Mouse (Mus musculus) forebrain, embryonic 15.5 days (tissue): ENCODE data around the gene Pcbp3. TPM values are rescaled to one million over a fixed set of nuclear protein-coding genes. Genes with fewer than 3 reads are reported as not detected.

Experiments
- ATAC-seq: fragments of 200-750 bp; cut with Nextera tagmentation; replicated peaks from 2 replicates; pipeline ENCODE4 v1.8.0; 2017; ENCODE audit warnings: mild to moderate bottlenecking, moderate TSS enrichment, moderate library complexity
- H3K27ac ChIP-seq: fragments of 300-500 bp; sonication (generic); replicated peaks from 2 replicates; pipeline ENCODE4 v1.5.1; 2015; ENCODE audit warnings: mild to moderate bottlenecking, inconsistent platforms
- H3K27me3 ChIP-seq: fragments of 300-500 bp; sonication (generic); 2 replicates; pipeline ENCODE4 v1.6.1; 2015; ENCODE audit warnings: inconsistent platforms
- H3K36me3 ChIP-seq: fragments of 300-500 bp; sonication (generic); 2 replicates; pipeline ENCODE4 v1.6.1; 2015; ENCODE audit warnings: mild to moderate bottlenecking, inconsistent platforms
- H3K4me1 ChIP-seq: fragments of 300-500 bp; sonication (generic); 2 replicates; pipeline ENCODE4 v1.6.1; 2015; ENCODE audit warnings: inconsistent platforms
- H3K4me2 ChIP-seq: fragments of 300-500 bp; sonication (generic); replicated peaks from 2 replicates; pipeline ENCODE4 v1.6.1; 2015; ENCODE audit warnings: mild to moderate bottlenecking, inconsistent platforms
- H3K4me3 ChIP-seq: fragments of 300-500 bp; sonication (generic); 2 replicates; pipeline ENCODE4 v1.5.1; 2015; ENCODE audit warnings: mild to moderate bottlenecking, inconsistent platforms
- H3K9ac ChIP-seq: fragments of 300-500 bp; sonication (generic); replicated peaks from 2 replicates; pipeline ENCODE4 v1.6.1; 2015; ENCODE audit warnings: mild to moderate bottlenecking, inconsistent platforms
- H3K9me3 ChIP-seq: fragments of 300-500 bp; sonication (generic); 2 replicates; pipeline ENCODE4 v1.6.1; 2016; ENCODE audit warnings: inconsistent platforms
- WGBS: fragments of 180-500 bp; shearing (Covaris S2); methylation state at CpG from one replicate; pipeline ENCODE4 v1.1.7; 2015; ENCODE audit warnings: mixed read lengths; 5-methylcytosine and 5-hydroxymethylcytosine counted together
- polyA plus RNA-seq: library from polyadenylated mRNA; unstranded; fragments of >200 nt; fragmentation: Nextera tagmentation; extraction: Ambion mirVana; gene quantifications from 2 replicates; pipeline ENCODE4 v1.2.1, GENCODE M21; 2015

The Pcbp3 gene
- polyA plus RNA-seq, 1 experiment from 2014 or later, result 56.3 TPM

DNA sequence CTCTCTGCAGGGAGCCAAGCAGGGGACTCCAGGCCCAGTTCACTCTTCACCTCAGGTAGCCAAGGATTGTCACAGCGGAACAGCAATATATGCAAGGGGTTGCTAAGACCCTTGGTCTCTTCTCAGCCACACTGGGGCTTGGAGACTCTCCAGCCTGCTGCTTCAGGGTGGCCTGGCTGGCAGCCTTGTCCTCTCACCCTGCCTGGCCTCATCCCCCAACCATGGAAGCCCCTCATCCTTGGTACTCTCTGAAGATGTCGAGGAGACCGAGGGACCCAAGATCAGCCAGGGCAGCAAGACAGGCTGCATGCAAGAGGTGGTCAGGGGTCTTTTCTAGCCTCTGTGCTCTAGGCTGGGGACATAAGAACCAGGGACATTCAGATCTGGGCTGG, 228.0 kb downstream of the Pcbp3 start:
- H3K9me3 ChIP-seq, result no peaks in the 10 kb centered on the region
- peaks cover 10% of the 10 kb centered on the region for H3K4me1 ChIP-seq
- H3K9ac ChIP-seq, result peak overlapping the region; percentile 1; the same call in 1 of the 2 replicates
- no peak overlapping the region for H3K27ac ChIP-seq
- no peak for ATAC-seq
- no peak overlapping the region for H3K4me3 ChIP-seq
- H3K4me2 ChIP-seq, result peak overlapping the region; percentile 4; the same call in 1 of the 2 replicates
- 38% methylated on average over 3 of the region's 3 CpGs for WGBS
- no peaks in the 10 kb centered on the region for H3K36me3 ChIP-seq
- H3K27me3 ChIP-seq, result no peaks in the 10 kb centered on the region

DNA sequence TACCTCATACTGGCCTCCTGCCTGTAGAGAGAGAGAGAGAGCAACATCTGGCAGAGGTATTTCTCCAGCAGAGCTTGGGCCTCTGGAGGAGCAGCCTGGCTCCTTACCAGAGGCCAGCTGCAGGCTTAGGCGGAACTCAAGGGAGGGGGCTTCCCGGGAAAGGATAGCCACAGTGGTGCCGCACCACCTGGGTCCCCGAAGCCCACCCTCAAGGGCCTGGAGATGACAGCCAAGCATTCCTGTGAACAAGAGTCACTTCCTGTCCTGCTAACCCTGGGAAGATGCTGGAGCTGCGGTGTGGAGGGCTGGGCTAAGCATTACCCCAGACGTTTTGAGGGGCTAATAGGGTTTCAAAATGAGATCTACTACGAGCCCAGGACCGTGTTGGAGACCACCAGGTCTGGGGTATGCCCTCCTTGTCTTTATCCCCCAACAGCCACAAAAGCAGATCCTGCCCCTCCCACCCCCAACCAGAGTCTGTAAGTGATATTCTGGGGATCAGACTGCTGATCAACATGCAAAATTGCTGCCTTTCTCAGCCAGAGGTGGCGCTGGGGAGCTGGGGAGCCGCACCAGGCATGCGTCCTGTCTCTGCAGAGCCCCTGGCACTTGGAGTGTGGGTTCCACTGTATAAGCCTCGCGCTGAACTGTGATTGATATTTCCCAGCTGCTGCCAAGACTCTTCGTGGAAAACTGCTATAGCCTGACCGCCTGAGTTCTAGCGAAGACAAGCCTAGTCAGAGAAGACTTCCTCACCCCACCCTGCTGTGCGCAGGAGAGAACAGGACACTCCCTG, 228.6 kb downstream of the Pcbp3 start:
- Histone ChIP-seq H3K9me3 (no peaks in the 10 kb centered on the region), H3K9ac (peak overlapping the region; percentile 1; the same call in 1 of the 2 replicates), H3K27ac (no peak overlapping the region), H3K4me3 (no peak overlapping the region), H3K27me3 (no peaks in the 10 kb centered on the region), H3K4me1 (peaks cover 14% of the 10 kb centered on the region), H3K4me2 (peak overlapping the region; percentile 4; the same call in 1 of the 2 replicates), H3K36me3 (no peaks in the 10 kb centered on the region)
- whole genome bisulfite sequencing, result 19% methylated on average over 17 of the region's 17 CpGs
- ATAC-seq, result peak; percentile 56

DNA sequence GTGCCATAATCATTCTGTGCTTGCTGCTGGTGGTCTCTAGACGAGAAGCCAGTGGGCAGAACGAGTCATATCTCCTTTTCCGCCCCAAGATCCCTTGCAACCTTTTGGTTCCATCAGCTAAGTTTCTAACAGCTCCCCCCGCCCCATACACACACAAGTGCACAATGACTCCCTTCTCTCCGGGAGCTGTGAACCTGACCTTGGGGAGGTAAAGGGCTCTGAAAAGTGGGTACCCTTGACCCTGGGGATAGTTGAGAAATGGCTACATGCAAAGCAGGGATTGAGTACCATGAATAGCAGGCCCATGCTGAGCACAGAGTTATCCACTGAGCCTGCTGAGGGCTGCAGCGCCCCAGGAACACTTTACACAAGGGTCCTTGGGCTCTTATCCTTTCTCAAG, 229.3 kb downstream of the Pcbp3 start:
- H3K4me2 ChIP-seq, result no peak overlapping the region
- WGBS, result 77% methylated on average over 6 of the region's 6 CpGs
- no peaks in the 10 kb centered on the region for H3K27me3 ChIP-seq
- no peaks in the 10 kb centered on the region for H3K9me3 ChIP-seq
- peaks cover 15% of the 10 kb centered on the region for H3K4me1 ChIP-seq
- no peak overlapping the region for H3K9ac ChIP-seq
- H3K4me3 ChIP-seq, result no peak overlapping the region
- no peaks in the 10 kb centered on the region for H3K36me3 ChIP-seq
- ATAC-seq, result no peak
- no peak overlapping the region for H3K27ac ChIP-seq

DNA sequence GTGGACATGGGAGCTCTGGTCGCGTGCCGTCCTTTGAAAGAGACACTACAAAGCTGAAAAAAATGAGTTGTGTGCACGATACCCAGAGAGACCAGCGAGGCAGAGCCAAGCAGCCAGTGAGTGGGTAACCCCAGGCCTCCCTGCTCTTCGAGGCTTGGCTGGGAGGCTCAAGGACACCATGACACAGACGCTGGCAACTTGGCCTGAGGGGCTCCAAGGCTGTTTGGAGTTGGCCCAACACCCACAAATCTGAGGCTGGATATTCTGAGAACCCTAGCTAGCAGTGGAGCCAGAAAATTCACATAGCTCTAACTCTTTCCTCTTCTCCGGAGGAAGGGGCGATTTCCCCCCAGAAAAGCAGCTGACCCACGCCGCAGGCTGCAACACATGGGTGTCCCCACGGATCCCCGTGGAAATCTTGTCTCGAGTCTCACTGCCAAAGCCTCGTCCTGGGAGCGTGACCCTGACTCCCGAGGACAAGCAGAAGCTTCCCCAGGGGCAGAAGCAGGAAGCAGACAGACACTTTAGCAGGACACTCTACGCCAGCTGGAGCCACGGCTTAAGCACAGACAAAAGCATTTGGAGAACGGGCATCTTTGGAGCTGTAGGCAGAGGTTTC, 230.0 kb downstream of the Pcbp3 start:
- Histone ChIP-seq H3K4me2 (no peak overlapping the region), H3K27me3 (no peaks in the 10 kb centered on the region), H3K4me3 (no peak overlapping the region), H3K36me3 (no peaks in the 10 kb centered on the region), H3K27ac (no peak overlapping the region), H3K9ac (no peak overlapping the region), H3K4me1 (peaks cover 15% of the 10 kb centered on the region), H3K9me3 (no peaks in the 10 kb centered on the region)
- no peak for ATAC-seq
- WGBS, result 75% methylated on average over 20 of the region's 20 CpGs

DNA sequence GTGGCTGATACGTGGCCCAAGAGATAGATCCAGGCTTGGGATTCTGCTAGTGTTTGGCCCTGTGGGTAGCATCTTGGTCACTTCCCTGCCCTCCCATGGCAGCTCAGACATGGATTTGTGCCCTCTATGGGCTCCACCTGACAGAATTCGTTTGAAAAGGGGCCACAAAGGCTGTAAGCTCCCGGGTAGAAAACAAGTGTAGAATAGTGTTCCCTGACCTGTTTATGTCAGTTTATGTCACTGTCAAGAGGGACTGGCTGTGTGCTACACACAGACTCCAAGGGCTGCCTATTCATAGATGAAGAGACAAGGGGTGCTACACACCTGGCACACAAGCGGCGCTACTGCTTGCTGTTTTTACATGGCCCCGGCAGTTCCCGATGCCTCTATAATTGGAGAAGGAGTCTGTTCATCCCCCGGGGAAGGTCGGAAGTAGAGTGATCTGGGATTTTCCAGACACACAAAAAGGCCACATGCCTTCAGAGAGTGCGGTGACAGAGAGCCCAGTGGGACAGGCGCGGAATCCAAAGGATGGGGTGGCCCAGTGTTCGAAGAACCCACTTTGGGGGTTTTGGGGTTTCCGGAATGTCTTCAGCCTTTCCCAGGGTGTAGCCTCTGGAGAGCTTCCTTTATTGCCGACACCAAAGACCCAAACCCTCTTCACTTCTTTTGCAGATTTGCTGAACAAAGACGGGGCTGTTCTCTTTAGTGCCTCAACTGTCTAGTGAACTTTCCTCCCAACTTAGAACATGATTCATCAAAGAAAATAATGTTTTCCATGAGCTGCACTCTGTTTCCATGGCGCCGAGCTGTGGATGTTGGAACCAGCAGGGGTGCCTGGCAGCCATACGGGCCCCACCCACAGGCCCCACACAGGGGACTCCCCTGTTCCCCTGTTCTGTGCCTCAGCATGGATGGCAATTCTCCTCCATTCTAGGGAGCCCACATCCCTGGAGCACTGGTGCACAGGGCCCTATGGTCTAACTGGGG, 231.8 kb downstream of the Pcbp3 start:
- Histone ChIP-seq H3K4me1 (peaks cover 15% of the 10 kb centered on the region), H3K36me3 (no peaks in the 10 kb centered on the region), H3K4me3 (no peak overlapping the region), H3K9ac (no peak overlapping the region), H3K27me3 (no peaks in the 10 kb centered on the region), H3K27ac (no peak overlapping the region), H3K4me2 (no peak overlapping the region), H3K9me3 (no peaks in the 10 kb centered on the region)
- 77% methylated on average over 19 of the region's 19 CpGs for WGBS
- no peak for ATAC-seq

- Histone ChIP-seq H3K9me3 (no peaks in the 10 kb centered on the region), H3K9ac (no peak overlapping the region), H3K27me3 (no peaks in the 10 kb centered on the region), H3K4me1 (peaks cover 12% of the 10 kb centered on the region), H3K27ac (no peak overlapping the region), H3K4me2 (no peak overlapping the region), H3K36me3 (no peaks in the 10 kb centered on the region), H3K4me3 (no peak overlapping the region)
- WGBS, result 12% methylated on average over 11 of the region's 11 CpGs
- no peak for ATAC-seq
These were observed 233.3 kb downstream of the Pcbp3 start for GRCm38 (mm10) chr10:76728369-76728768.

GRCm38 (mm10) chr10:76727301-76727700, 234.4 kb downstream of the Pcbp3 start:
- Histone ChIP-seq H3K36me3 (no peaks in the 10 kb centered on the region), H3K9ac (no peak overlapping the region), H3K27me3 (no peaks in the 10 kb centered on the region), H3K4me2 (no peak overlapping the region), H3K27ac (no peak overlapping the region), H3K9me3 (no peaks in the 10 kb centered on the region), H3K4me1 (peaks cover 5% of the 10 kb centered on the region; the same call in 1 of the 2 replicates), H3K4me3 (no peak overlapping the region)
- no peak for ATAC-seq
- 83% methylated on average over 7 of the region's 7 CpGs for WGBS

- Histone ChIP-seq H3K27me3 (no peaks in the 10 kb centered on the region), H3K9ac (no peak overlapping the region), H3K4me3 (no peak overlapping the region), H3K4me2 (no peak overlapping the region), H3K4me1 (peaks cover 5% of the 10 kb centered on the region; the same call in 1 of the 2 replicates), H3K36me3 (no peaks in the 10 kb centered on the region), H3K9me3 (no peaks in the 10 kb centered on the region), H3K27ac (no peak overlapping the region)
- no peak for ATAC-seq
- 94% methylated on average over 4 of the region's 4 CpGs for WGBS
These were observed 234.8 kb downstream of the Pcbp3 start for GRCm38 (mm10) chr10:76726866-76727265.

DNA sequence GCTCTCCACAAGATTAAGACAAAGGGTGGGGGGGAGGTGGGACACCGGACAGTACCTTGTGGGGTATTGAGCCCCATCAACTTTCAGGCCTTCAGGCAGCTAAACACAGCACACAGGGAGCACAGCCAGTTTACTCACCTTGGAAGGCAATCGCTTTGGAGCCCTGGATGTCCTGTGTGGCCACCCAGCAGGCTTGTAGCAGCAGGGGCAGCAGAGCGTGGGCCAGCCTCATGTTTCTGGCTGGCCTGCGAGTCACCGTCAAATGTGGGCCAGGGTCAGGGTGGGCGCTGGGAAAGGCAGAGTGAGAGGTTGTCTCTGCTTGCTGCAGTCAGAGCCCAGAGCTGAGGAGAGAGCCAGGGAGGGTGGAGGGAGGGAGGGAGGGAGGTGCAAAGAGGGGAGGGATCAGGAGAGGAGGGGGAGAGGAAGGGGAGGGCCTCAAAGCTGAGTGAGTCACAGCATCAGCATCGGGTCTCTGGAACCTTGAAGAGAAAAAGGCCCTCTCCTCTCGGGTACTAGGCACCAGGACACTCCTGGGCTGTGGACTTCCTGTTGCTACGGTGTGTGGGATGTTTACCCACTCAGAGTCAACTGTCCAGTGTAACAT, 235.9 kb downstream of the Pcbp3 start, which contains the start of gene Col6a1:
TSS of gene Col6a1 (minus strand) at position 487 of the 604 bp plus-strand sequence.
- H3K27me3 ChIP-seq, result no peaks in the 10 kb centered on the region
- H3K4me3 ChIP-seq, result no peak within 1 kb of the TSS
- H3K4me2 ChIP-seq, result no peak within 1 kb of the TSS
- ATAC-seq, result no peak
- peaks cover 5% of the 10 kb centered on the region; the same call in 1 of the 2 replicates for H3K4me1 ChIP-seq
- H3K27ac ChIP-seq, result no peak within 1 kb of the TSS
- no peaks in the 10 kb centered on the region for H3K36me3 ChIP-seq
- WGBS, result 33% methylated on average over 9 of the region's 9 CpGs
- no peak within 1 kb of the TSS for H3K9ac ChIP-seq
- H3K9me3 ChIP-seq, result no peaks in the 10 kb centered on the region

GRCm38 (mm10) chr10:76725097-76725496, 236.6 kb downstream of the Pcbp3 start:
- peaks cover 5% of the 10 kb centered on the region; the same call in 1 of the 2 replicates for H3K4me1 ChIP-seq
- H3K9me3 ChIP-seq, result no peaks in the 10 kb centered on the region
- no peak overlapping the region for H3K4me3 ChIP-seq
- H3K9ac ChIP-seq, result no peak overlapping the region
- H3K27ac ChIP-seq, result no peak overlapping the region
- no peak for ATAC-seq
- WGBS, result 85% methylated on average over 2 of the region's 2 CpGs
- no peaks in the 10 kb centered on the region for H3K27me3 ChIP-seq
- H3K4me2 ChIP-seq, result no peak overlapping the region
- H3K36me3 ChIP-seq, result no peaks in the 10 kb centered on the region

DNA sequence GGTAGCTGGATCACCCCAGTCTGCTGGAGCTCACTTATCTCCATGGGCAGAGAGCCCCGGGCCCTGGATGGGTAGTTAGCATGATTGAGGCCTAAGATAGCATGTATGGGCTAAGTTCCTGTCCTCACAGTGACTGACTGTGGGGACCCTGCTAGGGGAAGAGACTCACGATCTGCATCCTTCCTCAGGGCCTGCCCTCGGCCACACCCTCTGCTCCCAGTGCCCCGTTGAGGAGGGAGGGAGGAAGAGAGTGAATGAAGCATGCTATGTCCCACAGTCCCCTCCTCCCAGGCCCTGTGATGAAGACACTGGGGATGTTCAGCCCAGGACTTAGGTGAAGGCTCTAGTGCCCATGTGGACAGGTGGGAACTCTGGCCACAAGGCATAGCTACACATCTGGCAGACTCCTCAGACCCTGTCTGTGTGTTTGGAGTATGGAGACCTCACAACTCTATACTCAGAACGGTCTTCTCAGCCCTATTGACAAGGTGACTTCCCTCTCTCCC, 237.4 kb downstream of the Pcbp3 start:
- Histone ChIP-seq H3K9me3 (no peaks in the 10 kb centered on the region), H3K9ac (no peak overlapping the region), H3K27me3 (no peaks in the 10 kb centered on the region), H3K36me3 (no peaks in the 10 kb centered on the region), H3K4me2 (no peak overlapping the region), H3K27ac (no peak overlapping the region), H3K4me1 (peaks cover 5% of the 10 kb centered on the region; the same call in 1 of the 2 replicates), H3K4me3 (no peak overlapping the region)
- 56% methylated on average over 5 of the region's 5 CpGs for WGBS
- ATAC-seq, result no peak
